Mouse (Mus musculus) C2C12 (cell line): Measurements from ENCODE around the gene Fgd3.

Experiments used
- CEBPB ChIP-seq: IDR thresholded peaks from one replicate; pipeline ENCODE4 v1.6.1; 2011; ENCODE audit warnings: low read depth, mild to moderate bottlenecking, control low read depth, moderate library complexity
- CTCF ChIP-seq: IDR thresholded peaks from one replicate; pipeline ENCODE4 v1.5.1; 2011; ENCODE audit not compliant: control insufficient read depth, insufficient read depth, insufficient read length
- MAX ChIP-seq: IDR thresholded peaks from one replicate; pipeline ENCODE4 v1.6.1; 2011; ENCODE audit warnings: mild to moderate bottlenecking, control low read depth
- MYOD1 ChIP-seq: IDR thresholded peaks from one replicate; pipeline ENCODE4 v1.6.1; 2011; ENCODE audit warnings: low read depth; ENCODE audit not compliant: control insufficient read depth, insufficient read length
- USF1 ChIP-seq: IDR thresholded peaks from one replicate; pipeline ENCODE4 v1.6.1; 2011; ENCODE audit warnings: low read depth, mild to moderate bottlenecking, control low read depth, moderate library complexity

DNA sequence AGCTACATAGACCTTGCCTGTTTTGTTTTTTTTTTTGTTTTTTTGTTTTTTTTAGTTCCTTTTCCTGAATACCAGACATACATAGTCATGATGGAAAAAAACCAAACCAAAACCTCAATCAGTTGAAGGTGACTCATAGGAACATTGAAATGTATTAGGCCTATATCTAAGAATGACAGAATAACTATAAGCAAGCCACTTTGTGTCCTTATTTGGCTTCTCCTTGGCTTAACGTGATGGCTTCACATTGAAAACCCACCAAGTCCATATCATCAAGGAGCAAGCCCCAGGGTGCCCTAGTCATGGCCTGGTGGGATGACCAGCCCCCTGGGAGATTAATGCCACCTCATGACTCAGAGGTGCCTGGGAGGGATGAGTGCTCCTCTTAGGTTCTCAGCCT lies 19.3 kb downstream of the Fgd3 start:
- TF ChIP-seq CTCF (no peak), USF1 (no peak), MAX (no peak), CEBPB (no peak), MYOD1 (peak; percentile 15)
